Mouse (Mus musculus): ENCODE measurements around the gene Olfr666. TPM values are rescaled to one million over a fixed set of nuclear protein-coding genes. Genes with fewer than 3 reads are reported as not detected.

Olfr666 gene
- polyA plus RNA-seq, 1 experiment from 2014 or later: not detected

Other genes with a start within 250 kb of the Olfr666 start
- gene Olfr658, start 248.6 kb downstream of the Olfr666 start, polyA plus RNA-seq (2015; fragmentation: Nextera tagmentation; extraction: Ambion mirVana): 0.08 TPM in 1 of 2 replicates, not detected in the other
- not detected in 2 replicates for gene Olfr659, start 229.2 kb downstream of the Olfr666 start, polyA plus RNA-seq (2015; fragmentation: Nextera tagmentation; extraction: Ambion mirVana)
- gene Olfr661, start 209.5 kb downstream of the Olfr666 start, polyA plus RNA-seq (2015; fragmentation: Nextera tagmentation; extraction: Ambion mirVana): not detected in 2 replicates
- not detected in 2 replicates for gene Usp17le, start 118.5 kb downstream of the Olfr666 start, polyA plus RNA-seq (2015; fragmentation: Nextera tagmentation; extraction: Ambion mirVana)
- not detected in 2 replicates for gene Usp17lb, start 53.3 kb downstream of the Olfr666 start, polyA plus RNA-seq (2015; fragmentation: Nextera tagmentation; extraction: Ambion mirVana)
- gene Usp17la, start 38.9 kb downstream of the Olfr666 start, polyA plus RNA-seq (2015; fragmentation: Nextera tagmentation; extraction: Ambion mirVana): 0.10 TPM in 1 of 2 replicates, not detected in the other
- not detected in 2 replicates for gene Olfr665, start 17.9 kb downstream of the Olfr666 start, polyA plus RNA-seq (2015; fragmentation: Nextera tagmentation; extraction: Ambion mirVana)
- not detected in 2 replicates for gene Olfr667, start 25.5 kb upstream of the Olfr666 start, polyA plus RNA-seq (2015; fragmentation: Nextera tagmentation; extraction: Ambion mirVana)
- not detected in 2 replicates for gene Olfr668, start 32.1 kb upstream of the Olfr666 start, polyA plus RNA-seq (2015; fragmentation: Nextera tagmentation; extraction: Ambion mirVana)
- gene Olfr669, start 38.3 kb upstream of the Olfr666 start, polyA plus RNA-seq (2015; fragmentation: Nextera tagmentation; extraction: Ambion mirVana): not detected in 2 replicates
- not detected in 2 replicates for gene Olfr670, start 66.7 kb upstream of the Olfr666 start, polyA plus RNA-seq (2015; fragmentation: Nextera tagmentation; extraction: Ambion mirVana)
- not detected in 2 replicates for gene Olfr671, start 83.2 kb upstream of the Olfr666 start, polyA plus RNA-seq (2015; fragmentation: Nextera tagmentation; extraction: Ambion mirVana)
- 0.21 TPM in 1 of 2 replicates, not detected in the other for gene Olfr672, start 106.1 kb upstream of the Olfr666 start, polyA plus RNA-seq (2015; fragmentation: Nextera tagmentation; extraction: Ambion mirVana)
- not detected in 2 replicates for gene Olfr675, start 132.5 kb upstream of the Olfr666 start, polyA plus RNA-seq (2015; fragmentation: Nextera tagmentation; extraction: Ambion mirVana)
- not detected in 2 replicates for gene Olfr676, start 136.7 kb upstream of the Olfr666 start, polyA plus RNA-seq (2015; fragmentation: Nextera tagmentation; extraction: Ambion mirVana)
- gene Olfr677, start 155.4 kb upstream of the Olfr666 start, polyA plus RNA-seq (2015; fragmentation: Nextera tagmentation; extraction: Ambion mirVana): not detected in 2 replicates
- gene Olfr678, start 168.5 kb upstream of the Olfr666 start, polyA plus RNA-seq (2015; fragmentation: Nextera tagmentation; extraction: Ambion mirVana): 0.08 TPM in 1 of 2 replicates, not detected in the other
- 0.45 TPM in 1 of 2 replicates, not detected in the other for gene Olfr679, start 185.3 kb upstream of the Olfr666 start, polyA plus RNA-seq (2015; fragmentation: Nextera tagmentation; extraction: Ambion mirVana)
- gene Olfr680-ps1, start 196.9 kb upstream of the Olfr666 start, polyA plus RNA-seq (2015; fragmentation: Nextera tagmentation; extraction: Ambion mirVana): not detected in 2 replicates
- not detected in 2 replicates for gene Olfr681, start 220.9 kb upstream of the Olfr666 start, polyA plus RNA-seq (2015; fragmentation: Nextera tagmentation; extraction: Ambion mirVana)

Measured in embryonic facial prominence, embryonic 13.5 days (tissue).